Mouse (Mus musculus) central nervous system, embryonic 14 days (tissue): Measurements from ENCODE around the gene Zc3h12b. TPM values are rescaled to one million over a fixed set of nuclear protein-coding genes. Genes with fewer than 3 reads are reported as not detected.

Experiments used
- polyA plus RNA-seq: library from polyadenylated mRNA; depleted of rRNA; stranded (reverse); fragments of >200 nt; gene quantifications from 2 replicates; pipeline ENCODE4 v1.2.3, GENCODE M21; 2012; rRNA removed

Zc3h12b gene
- polyA plus RNA-seq, result 2.0 and 2.4 TPM in 2 replicates

GRCm38 (mm10) chrX:95711227-95712111 lies at the start of gene Zc3h12b:
Gene Zc3h12b, plus strand, starts transcription at chrX:95711678.

GRCm38 (mm10) chrX:95956497-95957293 lies 245.2 kb downstream of the Zc3h12b start, which contains the start of gene Las1l:
Gene Las1l, minus strand, starts transcription at chrX:95956962.

Other genes with a start within 250 kb of the Zc3h12b start
- 0.14 and 0.39 TPM in 2 replicates for gene Asb12, start 153.7 kb upstream of the Zc3h12b start, polyA plus RNA-seq
- not detected in 2 replicates for gene Pfn5, start 153.6 kb upstream of the Zc3h12b start, polyA plus RNA-seq
- gene Zc4h2, start 53.2 kb upstream of the Zc3h12b start, polyA plus RNA-seq, result 49.5 and 59.6 TPM in 2 replicates
- gene Las1l, start 245.3 kb downstream of the Zc3h12b start, polyA plus RNA-seq, result 81.2 and 81.5 TPM in 2 replicates